Mouse (Mus musculus) olfactory bulb, adult 2 months (tissue): ENCODE results near the gene Rae1.

Experiments
- CTCF ChIP-seq: fragments of 200-500 bp; IDR thresholded peaks from 2 replicates; pipeline ENCODE4 v1.5.1; 2012; ENCODE audit warnings: low read depth, mild to moderate bottlenecking, low read length, moderate library complexity; ENCODE audit not compliant: insufficient read depth
- POLR2A ChIP-seq: fragments of 200-500 bp; IDR thresholded peaks from 2 replicates; pipeline ENCODE4 v1.6.1; 2012; ENCODE audit warnings: mild to moderate bottlenecking, low read depth, low read length, moderate library complexity; ENCODE audit not compliant: insufficient read depth

DNA sequence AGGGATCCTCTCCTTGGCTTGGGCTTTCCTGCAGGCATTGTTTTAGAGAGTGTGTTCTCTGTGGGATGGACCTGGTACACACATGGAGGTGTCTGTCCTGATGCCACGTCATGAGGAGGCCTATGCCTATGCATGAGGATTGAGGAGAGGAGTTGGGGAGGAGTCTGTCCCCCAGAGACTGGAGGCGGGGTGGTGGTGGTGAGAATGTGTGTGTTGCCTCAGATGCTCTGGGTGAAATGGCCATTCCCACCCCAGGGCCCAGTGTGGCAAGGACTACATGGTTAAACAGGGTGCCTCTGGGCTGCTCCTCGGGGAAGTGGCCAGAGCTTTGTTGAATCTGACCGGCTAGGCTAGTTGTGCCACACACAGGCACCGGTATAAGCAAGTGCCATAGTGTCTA lies 26.4 kb downstream of the Rae1 start:
- no peak for TF ChIP-seq POLR2A
- TF ChIP-seq CTCF: no peak
